Mouse (Mus musculus) neural tube, embryonic 15.5 days (tissue): Measurements from ENCODE around the gene Rere. TPM values are rescaled to one million over a fixed set of nuclear protein-coding genes. Genes with fewer than 3 reads are reported as not detected.

ENCODE experiments used
- ATAC-seq: fragments of 200-750 bp; cut with Nextera tagmentation; 2 replicates; pipeline ENCODE4 v1.8.0; 2017; ENCODE audit warnings: mild to moderate bottlenecking, moderate TSS enrichment, moderate library complexity; ENCODE audit not compliant: low FRiP score
- H3K27ac ChIP-seq: fragments of 300-500 bp; sonication (generic); replicated peaks from 2 replicates; pipeline ENCODE4 v1.5.1; 2015; ENCODE audit warnings: mild to moderate bottlenecking, inconsistent platforms
- H3K27me3 ChIP-seq: fragments of 300-500 bp; sonication (generic); replicated peaks from 2 replicates; pipeline ENCODE4 v1.6.1; 2015; ENCODE audit warnings: inconsistent platforms
- H3K36me3 ChIP-seq: fragments of 300-500 bp; sonication (generic); 2 replicates; pipeline ENCODE4 v1.6.1; 2015; ENCODE audit warnings: inconsistent platforms
- H3K4me1 ChIP-seq: fragments of 300-500 bp; sonication (generic); 2 replicates; pipeline ENCODE4 v1.6.1; 2015; ENCODE audit warnings: inconsistent platforms
- H3K4me2 ChIP-seq: fragments of 300-500 bp; sonication (generic); 2 replicates; pipeline ENCODE4 v1.6.1; 2015; ENCODE audit warnings: inconsistent platforms, mild to moderate bottlenecking, moderate library complexity
- H3K4me3 ChIP-seq: fragments of 300-500 bp; sonication (generic); replicated peaks from 2 replicates; pipeline ENCODE4 v1.5.1; 2015; ENCODE audit warnings: mild to moderate bottlenecking, inconsistent platforms
- H3K9ac ChIP-seq: fragments of 300-500 bp; sonication (generic); replicated peaks from 2 replicates; pipeline ENCODE4 v1.6.1; 2015; ENCODE audit warnings: mild to moderate bottlenecking, inconsistent platforms
- H3K9me3 ChIP-seq: fragments of 300-500 bp; sonication (generic); replicated peaks from 2 replicates; pipeline ENCODE4 v1.6.1; 2016; ENCODE audit warnings: inconsistent platforms
- WGBS: fragments of 180-500 bp; shearing (Covaris S2); methylation state at CpG from one replicate; pipeline ENCODE4 v1.1.7; 2015; ENCODE audit warnings: mixed read lengths; 5-methylcytosine and 5-hydroxymethylcytosine counted together
- polyA plus RNA-seq: library from polyadenylated mRNA; unstranded; fragments of >200 nt; fragmentation: Nextera tagmentation; extraction: Ambion mirVana; gene quantifications from 2 replicates; pipeline ENCODE4 v1.2.1, GENCODE M21; 2015

Rere gene
- polyA plus RNA-seq, 1 experiment from 2014 or later, result 34.6 TPM

DNA sequence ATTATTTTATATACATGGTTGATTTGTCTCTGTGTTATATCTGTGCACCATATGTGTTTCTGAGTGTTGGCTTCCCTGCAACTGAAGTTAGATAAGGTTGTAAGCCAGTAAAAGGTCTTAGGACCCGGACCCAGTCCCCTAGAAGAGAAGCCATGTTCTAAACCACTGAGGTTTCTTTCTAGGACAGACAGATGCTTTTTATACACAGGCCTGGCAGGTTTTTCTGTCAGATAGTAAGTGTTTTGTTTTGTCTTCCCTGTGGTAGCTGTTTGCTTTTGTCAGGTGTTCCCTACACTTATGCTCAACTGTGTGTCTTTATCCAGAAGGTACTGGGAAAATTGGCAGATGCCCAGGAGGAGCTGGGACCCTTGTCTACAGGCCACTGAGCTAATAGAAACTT, 167.0 kb downstream of the Rere start:
- Histone ChIP-seq H3K4me2 (no peak overlapping the region), H3K9me3 (no peaks in the 10 kb centered on the region), H3K27ac (no peak overlapping the region), H3K27me3 (no peaks in the 10 kb centered on the region), H3K4me1 (peaks cover 73% of the 10 kb centered on the region), H3K36me3 (no peaks in the 10 kb centered on the region), H3K4me3 (no peak overlapping the region), H3K9ac (no peak overlapping the region)
- 76% methylated on average over 1 of the region's 1 CpGs for WGBS
- no peak for ATAC-seq

- no peaks in the 10 kb centered on the region for H3K36me3 ChIP-seq
- no peak for ATAC-seq
- peaks cover 68% of the 10 kb centered on the region for H3K4me1 ChIP-seq
- WGBS, result 55% methylated on average over 6 of the region's 6 CpGs
- H3K27me3 ChIP-seq, result no peaks in the 10 kb centered on the region
- H3K9ac ChIP-seq, result no peak overlapping the region
- no peaks in the 10 kb centered on the region for H3K9me3 ChIP-seq
- no peak overlapping the region for H3K4me3 ChIP-seq
- H3K4me2 ChIP-seq, result no peak overlapping the region
- H3K27ac ChIP-seq, result peak overlapping the region; percentile 19; the same call in 1 of the 2 replicates
These were observed 168.7 kb downstream of the Rere start for GRCm38 (mm10) chr4:150450081-150450691.

DNA sequence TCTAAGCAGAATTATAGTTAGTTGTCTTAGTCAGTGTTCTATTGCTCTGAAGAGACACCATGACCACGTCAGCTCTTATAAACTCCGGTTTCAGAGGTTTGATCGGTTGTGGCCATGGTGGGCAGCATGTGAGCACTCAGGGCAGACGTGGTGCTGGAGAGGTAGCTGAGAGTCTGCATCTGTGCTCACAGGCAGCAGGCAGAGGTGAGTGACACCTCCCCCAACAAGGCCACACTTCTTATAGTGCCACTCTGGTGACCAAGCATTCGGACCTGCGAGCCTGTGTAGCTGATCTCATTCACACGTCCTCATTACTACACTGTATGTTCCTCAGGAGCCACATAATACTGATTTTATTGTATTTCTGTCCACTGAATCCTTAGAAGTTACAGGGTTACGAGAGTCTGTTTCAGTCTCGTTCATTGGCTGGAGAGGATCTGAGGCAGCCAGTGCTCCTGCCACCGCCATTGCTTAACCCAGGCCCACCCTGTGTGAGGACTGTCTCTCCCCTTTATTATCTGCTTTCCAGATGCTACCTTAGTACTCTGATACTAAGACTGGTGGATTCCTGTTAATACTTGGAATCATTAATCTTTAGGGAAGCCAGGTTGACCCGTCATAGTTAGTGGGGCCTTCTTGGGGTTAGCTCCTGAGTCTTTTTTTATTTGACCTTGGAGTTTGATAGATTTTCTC, 170.9 kb downstream of the Rere start:
- H3K4me1 ChIP-seq, result peaks cover 64% of the 10 kb centered on the region
- ATAC-seq, result no peak
- H3K27me3 ChIP-seq, result no peaks in the 10 kb centered on the region
- 70% methylated on average over 11 of the region's 11 CpGs for WGBS
- H3K9me3 ChIP-seq, result no peaks in the 10 kb centered on the region
- H3K9ac ChIP-seq, result no peak overlapping the region
- no peak overlapping the region for H3K4me3 ChIP-seq
- H3K36me3 ChIP-seq, result no peaks in the 10 kb centered on the region
- H3K4me2 ChIP-seq, result no peak overlapping the region
- H3K27ac ChIP-seq, result no peak overlapping the region

- no peaks in the 10 kb centered on the region for H3K36me3 ChIP-seq
- no peak overlapping the region for H3K4me3 ChIP-seq
- no peak for ATAC-seq
- WGBS, result 63% methylated on average over 12 of the region's 12 CpGs
- H3K27ac ChIP-seq, result no peak overlapping the region; the same call in 1 of the 2 replicates
- no peaks in the 10 kb centered on the region for H3K27me3 ChIP-seq
- peaks cover 54% of the 10 kb centered on the region for H3K4me1 ChIP-seq
- H3K4me2 ChIP-seq, result no peak overlapping the region
- no peak overlapping the region for H3K9ac ChIP-seq
- H3K9me3 ChIP-seq, result no peaks in the 10 kb centered on the region
These were observed 173.3 kb downstream of the Rere start for GRCm38 (mm10) chr4:150454571-150455306.

DNA sequence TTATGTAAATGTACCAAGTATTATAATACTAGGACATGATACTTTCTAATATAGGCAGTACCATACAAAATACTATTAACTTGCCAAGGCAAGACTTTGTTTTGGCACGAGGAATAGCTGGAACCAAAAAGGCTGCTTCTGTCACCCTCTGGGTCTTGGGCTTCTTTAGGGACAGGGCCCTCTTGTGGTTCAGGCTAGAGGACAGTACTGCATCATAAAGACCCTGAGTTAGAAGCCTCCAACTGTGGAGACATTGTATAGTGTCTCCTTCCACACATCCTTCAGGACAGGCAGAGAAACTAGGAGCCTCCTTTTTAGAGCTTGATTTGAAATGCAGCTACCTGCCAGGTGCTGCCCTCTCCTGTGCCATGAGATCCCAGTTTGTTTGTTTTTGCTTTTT, 174.3 kb downstream of the Rere start:
- no peak overlapping the region for H3K27ac ChIP-seq
- no peak for ATAC-seq
- H3K36me3 ChIP-seq, result no peaks in the 10 kb centered on the region
- no peaks in the 10 kb centered on the region for H3K27me3 ChIP-seq
- WGBS, result 66% methylated on average over 1 of the region's 1 CpGs
- no peak overlapping the region for H3K9ac ChIP-seq
- H3K4me1 ChIP-seq, result peaks cover 46% of the 10 kb centered on the region
- no peaks in the 10 kb centered on the region for H3K9me3 ChIP-seq
- H3K4me2 ChIP-seq, result no peak overlapping the region
- no peak overlapping the region for H3K4me3 ChIP-seq

GRCm38 (mm10) chr4:150456452-150456851, 175.0 kb downstream of the Rere start:
- Histone ChIP-seq H3K9ac (no peak overlapping the region), H3K27ac (peak overlapping the region; percentile 51), H3K4me2 (no peak overlapping the region), H3K27me3 (no peaks in the 10 kb centered on the region), H3K36me3 (no peaks in the 10 kb centered on the region), H3K4me3 (no peak overlapping the region), H3K4me1 (peaks cover 50% of the 10 kb centered on the region), H3K9me3 (no peaks in the 10 kb centered on the region)
- 48% methylated on average over 7 of the region's 7 CpGs for WGBS
- ATAC-seq, result no peak

DNA sequence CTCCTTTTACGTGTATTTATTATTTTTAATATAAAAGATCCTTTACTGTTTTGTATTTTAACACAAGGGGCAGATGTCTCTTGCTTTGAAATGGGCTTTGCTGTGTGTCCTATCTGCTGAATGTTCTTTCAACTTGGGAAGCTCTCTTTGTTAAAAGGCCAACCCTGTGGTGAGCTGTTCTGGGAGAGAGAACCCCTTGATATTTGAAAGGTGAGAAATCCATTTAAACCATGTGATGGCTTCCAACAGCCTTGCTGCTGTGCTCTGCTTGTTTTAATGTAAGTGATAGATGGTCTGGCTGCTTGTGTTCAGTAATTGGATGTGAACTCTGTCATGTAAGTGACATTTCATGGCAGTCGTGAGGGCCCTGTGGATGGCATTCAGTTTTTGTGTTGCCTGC, 175.4 kb downstream of the Rere start:
- Histone ChIP-seq H3K4me1 (peaks cover 50% of the 10 kb centered on the region), H3K9ac (no peak overlapping the region)

DNA sequence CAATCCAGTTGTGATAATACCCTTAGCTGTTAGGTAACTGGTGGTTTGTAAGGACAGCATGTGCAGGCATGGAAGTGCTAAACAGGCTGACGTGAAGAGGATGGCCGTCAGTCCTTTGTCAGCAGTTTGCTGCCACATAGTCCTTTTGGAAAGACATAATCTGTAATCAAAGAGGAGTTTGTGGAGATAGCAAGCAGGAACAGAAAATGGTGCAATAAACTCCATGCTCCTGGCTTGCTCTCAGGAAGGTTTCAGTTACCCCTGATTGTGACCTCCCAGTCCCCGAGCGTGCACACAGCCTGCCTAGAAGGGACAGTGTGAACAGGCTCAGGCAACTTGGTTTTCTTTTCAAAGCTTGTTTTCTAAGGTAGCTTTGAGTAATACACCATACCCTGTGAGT, 175.9 kb downstream of the Rere start:
- Histone ChIP-seq H3K4me3 (no peak overlapping the region), H3K9ac (no peak overlapping the region), H3K36me3 (no peaks in the 10 kb centered on the region), H3K27ac (peak overlapping the region; percentile 38; the same call in 1 of the 2 replicates), H3K9me3 (no peaks in the 10 kb centered on the region), H3K27me3 (no peaks in the 10 kb centered on the region), H3K4me1 (peaks cover 48% of the 10 kb centered on the region), H3K4me2 (no peak overlapping the region)
- ATAC-seq, result no peak
- WGBS, result 58% methylated on average over 4 of the region's 4 CpGs

More for the DNA sequence above, 175.4 kb downstream of the Rere start:
- peak overlapping the region; percentile 51; the same call in 1 of the 2 replicates for H3K27ac ChIP-seq
- WGBS, result 55% methylated on average over 2 of the region's 2 CpGs
- no peaks in the 10 kb centered on the region for H3K9me3 ChIP-seq
- H3K27me3 ChIP-seq, result no peaks in the 10 kb centered on the region
- H3K36me3 ChIP-seq, result no peaks in the 10 kb centered on the region
- no peak overlapping the region for H3K4me3 ChIP-seq
- H3K4me2 ChIP-seq, result no peak overlapping the region
- ATAC-seq, result no peak

- no peak overlapping the region for H3K9ac ChIP-seq
- ATAC-seq, result no peak
- 76% methylated on average over 7 of the region's 7 CpGs for WGBS
- no peak overlapping the region for H3K4me3 ChIP-seq
- H3K27me3 ChIP-seq, result no peaks in the 10 kb centered on the region
- no peak overlapping the region for H3K4me2 ChIP-seq
- no peaks in the 10 kb centered on the region for H3K9me3 ChIP-seq
- H3K36me3 ChIP-seq, result no peaks in the 10 kb centered on the region
- H3K27ac ChIP-seq, result 0 out of 2 replicates have a peak overlapping the region, but pooled peaks have one; percentile 38
- peaks cover 49% of the 10 kb centered on the region for H3K4me1 ChIP-seq
These were observed 176.3 kb downstream of the Rere start for GRCm38 (mm10) chr4:150457771-150458170.

GRCm38 (mm10) chr4:150459022-150459794, 177.8 kb downstream of the Rere start:
- WGBS, result 66% methylated on average over 6 of the region's 6 CpGs
- Histone ChIP-seq H3K4me3 (no peak overlapping the region), H3K9ac (no peak overlapping the region), H3K27me3 (no peaks in the 10 kb centered on the region), H3K27ac (no peak overlapping the region), H3K36me3 (no peaks in the 10 kb centered on the region), H3K9me3 (no peaks in the 10 kb centered on the region), H3K4me2 (no peak overlapping the region), H3K4me1 (peaks cover 46% of the 10 kb centered on the region)
- ATAC-seq, result no peak

DNA sequence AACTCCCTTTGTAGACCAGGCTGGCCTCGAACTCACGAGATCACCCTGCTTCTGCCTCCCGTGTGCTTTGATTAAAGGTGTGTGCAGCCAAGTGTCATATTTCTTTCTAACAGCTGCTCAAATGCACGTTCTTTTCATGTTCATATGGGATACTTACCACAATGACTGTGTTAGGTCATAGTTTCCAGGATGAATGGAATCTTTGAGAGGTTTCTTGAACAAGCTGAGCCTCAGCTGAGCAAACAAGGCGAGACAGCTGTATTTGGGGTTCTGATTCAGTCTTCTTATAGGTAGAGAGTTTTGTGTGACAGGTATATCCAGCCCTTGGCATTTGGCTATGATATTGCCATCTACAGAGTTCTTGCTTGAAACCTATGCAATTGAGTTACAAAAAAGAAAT, 179.0 kb downstream of the Rere start:
- no peak for ATAC-seq
- Histone ChIP-seq H3K4me3 (no peak overlapping the region), H3K27me3 (no peaks in the 10 kb centered on the region), H3K9ac (no peak overlapping the region), H3K36me3 (no peaks in the 10 kb centered on the region), H3K9me3 (no peaks in the 10 kb centered on the region), H3K27ac (no peak overlapping the region), H3K4me2 (no peak overlapping the region), H3K4me1 (peaks cover 44% of the 10 kb centered on the region)
- WGBS, result 64% methylated on average over 5 of the region's 5 CpGs
